Mouse (Mus musculus) thymus, postnatal 25 days (tissue): ENCODE measurements around the gene Tmc6.

Experiments used
- DNase-seq: peaks from one replicate; pipeline ENCODE4 v3.0.0; 2022

Tmc6 gene

DNA sequence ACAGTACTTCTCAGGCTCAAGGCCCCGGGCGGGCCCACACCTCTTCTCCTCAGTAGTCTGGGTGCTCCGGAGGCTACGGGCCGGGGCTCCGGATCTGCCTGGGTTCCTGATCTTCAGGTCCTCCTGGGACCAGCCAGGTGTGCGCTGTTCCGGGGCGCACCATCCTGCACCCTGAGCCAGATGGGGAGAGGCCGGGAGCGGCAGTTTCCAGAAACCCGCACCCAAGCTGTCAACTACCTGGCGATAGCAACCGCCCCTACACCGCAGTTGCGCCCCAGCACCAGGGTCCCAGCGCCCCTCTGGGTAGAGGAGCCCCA is 1.8 kb downstream of the Tmc6 start:
- no peak for DNase-seq

DNA sequence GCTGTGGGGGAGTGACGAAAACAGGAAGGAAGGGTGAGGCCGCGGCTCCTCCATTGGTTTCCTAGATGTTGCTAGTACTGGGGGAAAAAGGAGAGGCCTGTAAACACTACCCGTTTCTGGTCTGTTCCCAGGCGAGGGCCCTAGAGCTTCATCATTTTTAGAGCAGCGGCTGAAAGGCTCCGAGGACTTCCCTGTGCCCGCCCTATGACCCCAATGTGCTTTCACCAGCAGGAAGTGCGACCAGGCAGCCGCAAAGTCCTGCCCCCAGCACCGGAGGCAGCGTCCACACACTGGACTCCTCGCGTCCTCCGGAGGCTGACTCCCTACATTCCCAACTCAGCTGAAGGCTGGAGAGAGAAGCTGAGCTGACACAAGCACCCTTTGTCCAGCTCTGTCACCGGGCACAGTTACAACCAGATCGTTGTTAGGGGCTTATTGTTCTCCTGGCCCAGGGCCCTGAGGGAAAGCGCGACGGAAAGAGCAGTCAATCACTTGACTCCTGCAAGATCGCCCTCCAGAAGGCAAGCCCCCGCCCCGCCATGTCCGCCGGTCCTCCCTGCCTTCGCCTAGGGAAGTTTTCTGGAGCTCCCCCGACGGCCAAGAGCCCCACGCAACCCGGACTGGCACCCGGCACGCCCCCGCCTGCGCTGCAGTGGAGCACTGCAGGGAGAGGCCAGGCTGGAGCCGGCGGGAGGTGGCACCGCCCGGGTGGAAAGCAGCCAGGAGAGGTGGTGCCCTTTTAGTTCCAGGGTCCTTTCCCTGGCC is 2.4 kb downstream of the Tmc6 start:
- DNase-seq: peak; percentile 64

DNA sequence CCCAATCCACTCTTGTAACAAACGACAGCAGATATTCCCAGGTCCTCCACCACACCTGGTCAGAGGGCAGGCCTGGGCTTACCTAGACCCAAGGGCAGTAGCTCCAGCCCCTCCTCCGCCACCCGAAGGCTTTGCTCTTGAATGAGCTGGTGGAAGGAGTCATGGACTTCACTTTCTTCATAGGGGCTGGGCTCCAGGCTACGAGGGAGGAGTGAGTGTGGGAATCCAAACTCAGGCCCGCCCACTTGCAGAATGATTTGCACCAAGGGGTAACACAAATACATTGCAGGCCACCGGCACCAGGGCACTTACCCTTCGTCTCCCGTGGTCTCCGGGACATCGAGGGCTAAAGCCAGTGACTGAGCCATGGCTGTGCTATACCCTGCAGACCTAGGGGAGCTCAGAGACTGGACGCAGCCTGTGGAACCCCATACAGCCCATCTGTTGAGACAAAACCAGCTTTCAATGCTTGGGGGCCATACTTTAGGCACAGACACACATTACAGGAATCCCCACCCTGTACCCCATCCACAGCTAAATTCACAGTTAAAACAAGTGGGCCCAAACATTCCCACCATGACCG is 3.1 kb downstream of the Tmc6 start:
- no peak for DNase-seq

DNA sequence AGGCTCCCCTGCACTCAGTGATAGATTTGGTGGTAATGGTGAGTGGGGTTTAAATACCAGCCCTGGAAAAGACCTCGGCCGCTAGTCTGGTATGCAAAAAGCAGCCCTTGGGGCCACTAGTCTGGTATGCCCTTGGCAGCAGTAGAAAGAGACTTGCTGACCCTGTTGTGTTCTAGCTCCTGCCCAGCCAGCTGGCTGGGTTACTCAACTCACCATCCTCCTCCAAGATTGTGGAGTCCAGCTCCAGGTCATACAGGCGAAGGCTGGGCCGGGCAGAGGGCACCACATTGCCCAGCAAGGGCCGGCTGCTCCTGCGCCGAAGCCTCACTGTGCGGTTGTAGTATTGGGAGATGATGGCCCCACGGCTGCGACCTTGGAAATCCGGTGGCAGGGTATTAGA is 4.0 kb downstream of the Tmc6 start:
- no peak for DNase-seq

DNA sequence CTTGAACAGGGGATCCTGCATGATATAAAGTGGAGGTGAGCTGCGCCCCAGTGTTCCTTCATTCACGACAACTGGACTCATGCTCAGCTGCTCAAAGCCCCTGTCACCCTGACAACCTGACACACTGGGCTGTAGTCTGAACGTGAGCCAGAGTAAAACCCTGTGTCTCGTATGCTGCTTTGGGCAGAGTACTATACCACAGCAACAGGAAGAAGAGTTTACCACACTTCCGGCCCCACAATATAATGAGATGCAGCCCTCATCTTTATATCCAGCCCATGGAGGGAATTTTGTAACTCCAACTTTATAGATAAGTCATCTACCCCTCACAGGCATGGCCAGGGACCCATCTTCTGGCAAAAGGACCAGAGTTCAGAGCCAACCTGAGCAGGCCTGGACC is 4.9 kb downstream of the Tmc6 start:
- DNase-seq: peak; percentile 45

DNA sequence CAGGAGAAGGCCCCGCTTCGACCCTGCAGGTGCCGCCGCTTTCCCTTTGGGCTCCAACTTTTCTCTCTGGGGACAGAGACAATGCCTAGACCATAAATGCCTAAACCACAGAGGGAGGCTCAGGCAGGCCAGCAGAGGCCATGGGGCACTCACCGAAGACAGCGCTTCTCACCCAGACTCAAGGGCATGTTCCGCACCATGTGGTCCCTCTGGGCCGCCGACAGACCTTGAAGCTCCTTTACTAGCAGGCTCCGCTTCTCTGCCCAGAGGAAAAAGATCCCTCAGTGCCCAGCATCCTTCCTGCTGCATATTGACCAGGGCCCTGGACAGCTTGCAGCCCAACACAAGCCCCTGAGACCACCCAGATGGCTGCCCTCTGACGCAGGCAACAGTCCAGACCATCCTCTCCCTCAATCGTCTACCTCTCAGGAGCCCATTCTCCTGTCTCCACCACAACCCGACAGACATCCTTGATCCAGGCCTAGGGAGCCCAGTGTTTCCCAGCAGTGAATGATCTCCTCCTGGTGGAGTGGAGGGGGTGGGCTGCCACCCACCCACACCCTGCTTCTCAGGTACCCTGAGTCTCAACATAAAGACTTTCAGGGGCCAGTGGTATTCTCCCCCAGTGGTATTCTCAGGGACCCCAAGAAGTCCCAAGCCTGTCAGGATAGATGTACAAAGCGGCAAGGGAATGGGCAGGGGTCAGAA is 5.8 kb downstream of the Tmc6 start:
- DNase-seq: no peak

DNA sequence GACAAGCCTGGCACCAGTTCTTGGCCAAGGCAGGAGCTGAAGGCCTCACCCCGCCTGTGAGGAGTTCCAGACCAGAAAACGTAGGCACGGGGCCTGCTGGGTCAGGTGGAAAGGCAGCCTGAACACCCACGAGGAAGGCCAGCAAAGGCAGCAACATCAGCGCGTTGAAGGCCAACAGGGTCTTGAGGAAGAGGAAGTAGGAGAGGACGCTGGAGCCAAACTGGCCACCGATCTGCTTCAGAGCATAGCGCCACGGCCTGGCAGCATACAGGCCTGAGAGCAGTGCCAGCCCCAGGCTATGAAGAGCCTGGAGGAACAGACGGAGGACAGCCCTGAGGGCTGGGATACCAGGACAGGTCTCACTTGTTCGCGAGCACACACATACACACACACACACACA is 6.5 kb downstream of the Tmc6 start:
- DNase-seq: no peak

DNA sequence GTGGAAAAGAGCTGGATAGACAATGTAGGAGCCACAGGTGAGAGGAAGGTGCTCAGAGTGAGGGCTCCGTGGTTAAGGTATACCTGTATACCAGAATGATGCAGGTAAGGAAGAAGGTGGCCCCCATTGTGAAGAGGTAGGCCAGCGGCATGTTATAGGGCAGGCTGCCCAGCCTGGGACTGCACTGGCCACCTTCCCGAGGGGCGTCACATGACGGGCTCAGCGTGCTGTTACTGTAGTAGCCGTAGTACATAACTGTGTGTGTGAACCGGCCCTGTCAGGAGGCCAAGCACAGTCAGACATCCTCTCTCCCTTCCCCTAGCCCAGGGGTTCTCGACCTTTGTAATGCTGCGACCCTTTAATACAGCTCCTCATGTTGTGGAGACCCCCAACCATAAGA is 7.1 kb downstream of the Tmc6 start:
- no peak for DNase-seq

DNA sequence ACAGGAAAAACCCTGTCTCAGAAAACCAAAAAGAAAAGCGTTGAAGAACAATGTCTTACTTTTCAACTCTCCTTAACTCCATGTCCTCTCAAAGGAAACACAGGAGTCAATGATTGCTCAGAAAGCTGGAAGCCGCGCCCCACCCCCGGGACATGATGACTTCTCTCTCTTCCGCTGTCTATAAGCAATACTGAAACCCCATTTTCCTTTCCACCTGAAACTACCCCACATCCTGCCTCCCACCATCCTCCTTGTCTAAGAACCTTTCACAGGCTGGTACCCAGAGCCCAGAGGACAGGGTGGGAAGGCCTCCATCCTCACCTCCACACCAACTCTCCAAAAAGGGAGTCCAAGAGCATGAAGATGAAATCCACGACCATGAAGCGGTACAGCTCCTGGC is 9.6 kb downstream of the Tmc6 start:
- no peak for DNase-seq

DNA sequence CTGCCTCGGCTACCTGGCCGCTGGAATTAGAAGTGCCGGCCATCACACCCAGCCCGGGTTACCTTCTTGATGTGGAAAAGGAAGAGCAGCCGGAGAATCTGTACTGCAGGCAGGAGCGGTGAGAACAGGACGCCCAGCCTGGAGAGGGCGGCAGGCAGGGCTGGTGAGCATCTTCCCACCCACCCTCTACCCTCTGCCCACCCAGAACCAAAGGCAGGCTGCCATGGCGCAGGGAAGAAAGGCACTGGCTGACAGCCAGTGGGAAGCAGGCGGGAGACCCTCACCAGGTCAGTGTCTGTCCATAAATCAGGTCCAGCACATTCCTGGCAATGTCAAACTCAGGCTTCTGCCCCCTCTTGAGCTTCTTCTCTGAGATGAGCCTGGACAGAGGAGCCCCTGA is 11.6 kb downstream of the Tmc6 start:
- no peak for DNase-seq

DNA sequence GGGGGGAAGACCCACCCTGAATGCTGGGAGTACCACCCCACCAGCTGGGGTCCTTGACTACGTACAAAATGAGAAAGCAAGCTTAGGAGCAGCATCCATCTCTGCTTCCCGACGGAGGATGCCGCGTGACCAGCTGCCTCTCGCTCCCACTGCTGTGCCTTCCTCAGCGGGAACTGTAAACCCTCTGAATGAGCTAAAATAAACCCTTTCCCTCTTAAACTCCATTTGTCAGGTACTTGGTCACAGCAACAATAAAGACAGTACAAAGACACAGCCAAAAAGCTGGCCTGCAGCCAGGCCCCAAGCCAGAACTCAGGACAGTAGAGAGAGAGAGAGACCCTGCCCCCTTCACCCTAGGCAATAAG is 12.3 kb downstream of the Tmc6 start:
- DNase-seq: no peak

DNA sequence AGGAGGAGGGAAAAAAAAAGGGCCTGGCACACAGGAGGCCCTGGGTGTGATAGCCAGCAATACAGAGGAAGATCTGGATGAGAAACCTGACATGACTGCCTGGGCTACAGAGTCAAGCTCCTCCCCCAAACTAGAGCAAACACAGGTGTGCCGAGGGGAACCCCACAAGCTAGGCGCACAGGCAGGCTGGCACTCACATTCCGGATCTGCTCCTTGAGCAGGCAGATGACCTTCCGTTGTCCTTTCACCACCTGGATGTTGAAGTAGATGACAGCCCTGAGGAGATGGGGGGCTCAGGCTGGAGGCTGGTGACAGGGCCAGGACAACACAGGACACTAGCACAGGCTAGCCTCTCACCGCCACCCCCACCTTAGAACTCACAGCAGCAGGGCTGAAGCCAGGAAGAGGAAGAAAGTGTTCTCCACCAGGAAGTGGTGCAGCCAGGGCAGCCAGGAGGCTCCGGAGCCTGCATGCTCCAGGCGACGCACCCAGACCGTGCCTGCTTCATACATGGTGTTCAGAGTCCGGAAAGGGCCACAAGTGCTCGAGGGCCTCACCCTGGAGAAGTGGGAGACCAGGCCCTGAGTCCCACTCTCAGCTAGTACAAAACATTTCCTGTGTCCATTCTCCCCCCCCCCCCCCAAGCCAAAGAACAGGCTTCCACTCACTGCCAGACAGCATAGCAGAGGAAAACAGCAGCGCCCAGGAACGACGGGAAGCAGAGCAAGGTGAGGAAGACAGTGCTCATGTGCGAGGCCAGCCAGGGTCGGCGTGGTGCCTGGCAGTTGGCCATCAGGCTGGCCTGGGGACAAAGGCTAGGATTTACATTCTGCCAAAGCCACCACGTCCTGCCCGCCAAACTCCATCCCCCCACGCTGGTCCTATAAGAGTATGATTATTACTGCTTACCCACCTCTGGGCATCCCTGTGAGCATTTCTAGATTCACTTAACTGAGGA is 13.0 kb downstream of the Tmc6 start:
- DNase-seq: no peak

DNA sequence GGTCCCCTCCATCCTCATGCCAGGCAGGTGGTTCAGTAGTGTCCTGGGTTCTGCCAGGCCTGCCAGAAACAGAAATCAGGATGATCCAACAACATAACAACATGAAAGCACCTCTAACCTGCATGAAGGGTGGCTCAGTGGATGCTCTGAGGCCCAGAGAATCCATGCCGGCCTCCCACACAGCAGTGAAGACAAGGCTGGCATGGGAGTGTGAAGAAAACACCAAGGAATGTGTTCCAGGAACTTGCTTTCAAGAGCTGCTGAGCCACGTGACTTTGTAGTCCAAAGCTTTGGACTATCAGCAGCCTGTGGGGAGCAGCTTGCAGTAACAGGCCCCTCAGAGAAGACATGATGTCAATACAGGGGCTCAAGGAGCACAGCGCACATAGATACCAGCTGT is 15.7 kb downstream of the Tmc6 start:
- DNase-seq: no peak

DNA sequence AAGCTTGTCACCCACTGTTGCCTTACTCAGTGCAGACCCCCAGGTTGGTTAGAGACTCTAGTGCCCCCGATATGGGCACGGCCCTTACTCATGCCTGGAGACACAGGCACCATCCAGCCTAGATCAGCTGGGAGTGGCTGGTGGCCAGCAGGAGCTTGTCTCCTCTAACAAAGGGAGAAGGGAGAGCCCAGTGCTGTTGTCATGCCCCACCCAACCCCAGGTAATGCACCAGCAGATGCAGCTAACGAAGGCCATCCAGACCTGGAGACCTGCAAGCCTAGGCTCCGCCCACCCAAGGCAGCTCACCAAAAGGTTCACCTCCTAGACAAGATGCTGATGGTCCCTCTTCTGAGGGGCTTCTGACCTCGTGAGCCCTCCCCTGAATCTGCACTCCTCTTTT is 16.6 kb downstream of the Tmc6 start:
- no peak for DNase-seq

DNA sequence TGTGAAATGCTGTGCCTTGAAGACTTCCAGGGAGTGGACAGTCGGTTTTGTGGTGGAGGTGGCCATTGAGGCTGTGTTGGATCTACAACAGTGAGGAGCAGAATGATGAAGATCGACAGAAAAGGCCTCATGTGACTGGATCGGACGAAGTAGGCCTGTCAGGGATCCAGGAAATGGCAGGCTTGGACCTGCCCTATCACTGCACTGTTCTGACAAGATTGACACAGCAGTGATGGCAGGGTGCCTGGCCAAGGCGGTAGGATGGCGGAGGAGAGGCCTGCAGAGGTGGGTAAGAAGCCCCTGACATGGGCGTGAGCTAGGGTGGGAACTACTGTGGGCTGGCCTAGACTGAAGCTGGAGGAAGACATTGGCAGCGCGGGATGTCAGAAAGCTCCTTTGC is 17.7 kb downstream of the Tmc6 start:
- no peak for DNase-seq

DNA sequence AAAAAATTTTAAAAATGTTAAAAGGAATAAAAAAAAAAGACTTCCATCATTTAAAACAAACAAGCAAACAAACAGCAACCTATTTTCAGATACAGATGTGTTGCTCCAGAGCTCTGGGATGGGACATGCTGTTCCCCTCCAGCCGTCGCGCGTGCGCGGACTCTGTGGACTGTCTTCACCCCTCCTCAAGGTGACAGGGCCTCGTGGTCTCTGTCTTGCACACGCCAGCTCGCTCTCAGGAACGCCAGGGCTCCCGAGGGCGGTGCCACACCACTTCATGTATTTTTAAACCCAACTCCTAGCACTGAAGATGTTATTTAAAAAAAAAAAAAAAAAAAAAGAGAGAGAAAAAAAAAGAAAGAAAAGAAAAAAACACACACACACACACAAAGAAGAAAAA is 19.8 kb downstream of the Tmc6 start:
- no peak for DNase-seq

DNA sequence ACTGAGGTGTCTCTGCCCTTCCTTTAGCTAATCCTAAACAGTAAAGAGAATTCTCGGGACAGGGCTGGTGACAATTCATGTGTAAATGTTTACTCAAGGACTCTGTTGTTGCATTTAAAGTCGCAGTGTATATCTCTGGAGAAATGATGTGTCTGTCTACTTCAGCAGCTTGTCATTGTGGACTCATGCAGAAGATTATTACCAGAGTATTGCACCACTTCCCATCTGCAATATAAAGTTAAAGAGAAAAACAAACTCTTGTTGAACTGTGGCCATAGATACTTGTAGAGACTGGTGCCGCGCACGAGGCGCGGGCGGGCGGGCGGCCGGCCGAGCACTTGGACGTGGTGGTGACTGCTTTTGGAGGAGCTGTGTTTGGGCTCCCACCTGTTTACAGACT is 20.2 kb downstream of the Tmc6 start:
- DNase-seq: no peak

DNA sequence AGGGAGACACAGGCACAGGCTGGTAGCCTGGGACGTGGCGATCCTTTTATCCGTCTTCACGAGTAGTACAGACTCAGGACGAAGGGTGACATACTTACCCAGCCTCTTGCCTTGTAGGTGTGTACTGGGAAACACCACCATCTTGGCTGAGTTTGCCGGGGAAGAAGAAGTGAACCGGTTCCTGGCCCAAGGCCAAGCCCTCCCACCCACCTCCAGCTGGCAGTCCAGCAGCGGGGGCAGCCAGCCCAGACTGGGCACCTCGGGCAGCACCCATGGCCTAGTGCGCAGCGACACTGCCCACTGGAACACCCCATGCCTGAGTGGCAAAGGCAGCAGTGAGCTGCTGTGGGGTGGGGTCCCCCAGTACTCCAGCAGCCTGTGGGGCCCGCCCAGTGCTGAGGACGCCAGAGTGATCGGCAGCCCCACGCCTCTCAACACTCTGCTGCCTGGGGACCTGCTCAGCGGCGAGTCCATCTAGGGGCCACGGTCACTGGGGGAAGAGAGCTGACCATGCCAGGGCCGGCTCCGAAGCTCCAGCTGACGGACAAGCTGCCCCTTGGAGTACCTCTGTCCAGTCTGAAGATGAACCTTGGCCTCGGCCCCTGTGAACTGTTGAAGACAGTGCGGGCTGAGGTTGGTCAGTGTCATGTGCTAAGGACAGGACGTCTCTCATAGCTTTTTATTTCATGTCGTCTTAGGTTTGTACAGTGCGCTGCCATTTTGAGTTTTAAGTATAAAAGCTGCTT is 21.5 kb downstream of the Tmc6 start:
- no peak for DNase-seq

DNA sequence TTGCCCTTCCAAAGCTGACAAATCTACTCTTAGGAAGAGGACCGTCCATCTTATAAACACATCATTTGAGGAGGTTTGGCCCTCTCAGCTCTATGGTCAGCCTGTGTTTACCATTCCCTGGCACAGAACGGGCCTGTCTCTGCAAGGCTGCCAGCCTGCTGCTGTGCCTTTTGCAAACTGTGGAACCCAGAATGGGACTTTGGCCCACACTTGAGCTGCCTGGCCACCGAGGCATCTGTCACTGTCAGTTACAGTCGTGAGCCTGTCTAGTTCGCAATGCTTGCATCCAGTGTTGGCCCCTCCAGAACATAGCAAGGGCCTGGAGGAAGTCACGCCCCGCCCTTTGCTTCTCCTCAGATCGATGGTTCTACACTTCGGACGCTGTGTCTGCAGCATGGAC is 22.7 kb downstream of the Tmc6 start:
- no peak for DNase-seq

DNA sequence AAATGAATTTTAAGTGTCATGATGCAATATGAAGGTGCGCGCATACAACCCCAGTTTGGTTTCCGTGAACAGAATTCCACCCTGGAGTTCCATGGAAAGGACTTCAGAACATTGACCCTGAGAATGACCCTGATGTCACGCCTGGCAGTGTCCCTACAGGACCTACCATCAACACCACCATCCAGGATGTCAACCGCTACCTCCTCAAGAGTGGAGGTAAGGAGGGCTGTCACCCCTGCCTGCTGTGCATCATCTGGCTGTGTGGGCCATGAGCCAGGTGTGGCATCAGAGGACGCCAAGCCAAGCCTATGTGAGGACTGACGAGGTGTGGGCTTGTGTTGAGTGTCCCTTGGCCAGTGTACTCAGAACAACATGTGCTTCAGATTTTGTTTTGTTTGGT is 26.1 kb downstream of the Tmc6 start:
- DNase-seq: no peak

DNA sequence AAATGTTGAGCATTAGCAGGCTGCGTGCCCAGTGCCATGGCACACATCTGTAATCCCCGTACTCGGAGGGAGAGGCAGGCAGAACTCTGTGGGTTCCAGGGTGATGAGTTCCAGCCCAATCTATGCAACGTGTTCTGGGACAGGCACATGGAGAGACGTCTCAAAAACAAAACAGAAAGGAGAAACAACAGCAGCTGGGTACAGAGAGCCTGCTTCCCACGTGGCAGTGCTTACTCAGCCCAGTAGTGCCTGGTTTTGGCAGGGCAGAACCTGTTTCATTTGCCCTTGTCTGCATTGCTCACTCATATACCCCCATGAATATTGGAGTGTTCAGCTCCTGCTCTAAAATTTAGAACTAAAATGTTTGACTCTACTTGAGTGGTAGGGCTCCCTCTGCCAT is 30.5 kb downstream of the Tmc6 start:
- DNase-seq: no peak

DNA sequence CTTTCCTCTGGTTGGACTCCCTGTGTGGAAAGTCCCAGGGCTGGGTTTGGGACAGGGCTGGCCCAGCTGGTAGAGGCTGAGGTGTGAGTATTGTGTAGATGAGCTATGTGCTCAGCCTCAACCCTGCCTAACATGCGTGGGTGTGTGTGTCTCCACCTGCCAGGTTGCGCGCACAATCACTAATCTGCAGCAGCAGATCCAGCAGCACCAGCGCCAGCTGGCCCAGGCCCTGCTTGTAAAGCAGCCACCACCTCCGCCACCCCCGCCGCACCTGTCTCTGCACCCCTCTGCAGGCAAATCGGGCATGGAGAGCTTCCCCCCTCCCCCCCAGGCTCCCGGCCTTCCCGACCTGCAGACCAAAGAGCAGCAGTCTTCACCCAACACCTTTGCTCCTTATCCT is 32.6 kb downstream of the Tmc6 start:
- no peak for DNase-seq

DNA sequence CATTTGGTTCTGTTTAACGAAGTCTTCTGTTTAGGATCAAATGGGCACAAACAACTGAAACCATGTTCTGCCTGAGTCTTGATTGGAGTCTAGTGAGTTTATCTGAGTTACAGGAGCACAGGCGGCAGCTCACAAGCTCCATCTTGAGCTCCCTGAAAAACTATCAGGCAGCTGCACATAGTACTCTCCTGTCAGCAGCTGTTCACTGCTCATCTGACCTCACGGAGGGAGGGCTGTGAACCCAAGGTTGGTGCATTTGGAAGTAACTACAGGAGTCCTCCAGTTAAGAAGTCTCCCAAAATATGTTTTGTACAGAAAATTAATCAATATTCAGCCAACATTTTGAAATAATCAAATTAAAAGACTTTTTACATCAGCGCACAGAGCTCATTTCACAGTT is 33.4 kb downstream of the Tmc6 start:
- DNase-seq: no peak
